Mouse (Mus musculus): Measurements from ENCODE around the gene Ncam1. TPM values are rescaled to one million over a fixed set of nuclear protein-coding genes. Genes with fewer than 3 reads are reported as not detected.

The Ncam1 gene
- total RNA-seq, 2 experiments from 2014 or later = 20.0 to 30.6 TPM

DNA sequence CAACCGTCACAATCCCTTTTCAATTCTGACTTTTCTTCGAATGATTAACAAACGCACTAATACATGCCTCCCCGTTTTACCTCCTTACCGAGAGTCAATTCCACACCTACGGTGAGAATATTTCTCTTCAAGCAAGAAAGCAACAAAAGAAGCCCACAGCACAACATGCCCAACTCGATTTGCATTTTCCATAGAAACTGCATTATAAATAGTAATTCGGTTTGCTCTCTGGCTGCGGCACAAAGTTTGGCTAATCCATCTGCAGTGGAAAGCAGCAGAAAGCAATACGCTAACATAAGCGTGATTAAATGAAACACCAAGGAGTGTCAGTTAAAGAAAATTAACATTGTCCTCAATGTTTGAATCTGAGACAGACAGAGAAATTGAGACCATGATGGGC is 177.0 kb downstream of the Ncam1 start:
- DNase-seq = no peak

- DNase-seq = no peak
Observed at GRCm38 (mm10) chr9:49618699-49619392, 179.9 kb downstream of the Ncam1 start.

GRCm38 (mm10) chr9:49618266-49618665 is 180.5 kb downstream of the Ncam1 start:
- no peak for DNase-seq

GRCm38 (mm10) chr9:49617216-49617615 is 181.5 kb downstream of the Ncam1 start:
- DNase-seq = no peak

- DNase-seq = no peak
Observed at GRCm38 (mm10) chr9:49612387-49612786, 186.3 kb downstream of the Ncam1 start.

DNA sequence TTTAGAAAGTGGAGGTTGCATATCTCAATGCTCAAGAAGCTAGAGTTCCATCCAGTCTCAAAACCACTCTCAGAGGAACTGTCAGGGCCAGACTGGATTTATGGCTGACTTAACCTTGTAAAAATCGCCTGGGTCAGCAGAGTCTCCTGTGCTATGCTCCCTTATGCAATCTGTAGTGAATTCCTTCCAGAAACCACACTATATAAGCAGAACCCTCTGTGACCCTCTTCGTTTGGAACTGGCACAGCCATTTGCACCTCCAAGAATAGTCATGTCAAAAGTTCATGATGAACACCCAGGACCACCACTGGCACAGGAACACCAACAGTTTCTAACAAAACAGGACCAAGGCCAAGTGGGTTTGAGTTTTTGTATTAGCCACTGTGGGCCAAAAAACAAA is 190.5 kb downstream of the Ncam1 start:
- DNase-seq = no peak

DNA sequence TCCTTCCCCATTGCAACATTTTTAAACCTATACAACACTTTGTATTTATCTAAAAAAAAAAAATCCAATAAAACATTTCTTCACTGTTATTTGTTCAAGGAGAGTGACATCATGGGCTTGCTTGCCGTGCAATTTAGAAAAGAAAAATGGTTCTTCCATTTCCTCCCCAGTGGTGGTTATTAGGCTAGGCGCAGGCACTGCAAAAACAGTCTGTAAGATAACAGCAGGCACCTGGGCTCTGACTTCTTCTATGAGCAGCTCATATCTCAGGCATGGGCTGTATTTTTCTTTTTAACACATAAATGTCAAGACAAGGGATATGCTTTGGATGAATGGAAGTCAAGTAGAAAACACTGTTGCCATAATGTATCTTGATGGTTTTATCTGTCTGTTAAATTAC is 192.0 kb downstream of the Ncam1 start:
- DNase-seq = no peak

DNA sequence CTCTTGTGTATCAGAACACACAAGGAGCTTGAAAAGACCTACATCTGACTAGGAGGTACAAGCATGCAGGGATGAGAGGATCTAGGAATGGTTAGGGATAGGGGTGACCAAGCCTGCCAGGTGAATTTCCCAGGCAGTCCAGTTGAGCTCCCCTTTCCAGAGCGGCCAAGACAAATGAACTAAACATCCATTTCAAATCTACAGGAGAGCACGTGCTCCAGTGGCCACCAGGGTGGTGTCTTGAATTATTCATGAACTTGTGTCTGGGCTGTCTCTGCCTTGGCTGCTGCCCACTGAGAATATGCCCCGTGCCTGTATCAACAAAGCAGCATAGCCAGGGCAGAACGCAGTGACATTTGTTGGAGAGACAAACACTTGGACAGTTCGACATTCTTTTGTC is 192.4 kb downstream of the Ncam1 start:
- DNase-seq = no peak

DNA sequence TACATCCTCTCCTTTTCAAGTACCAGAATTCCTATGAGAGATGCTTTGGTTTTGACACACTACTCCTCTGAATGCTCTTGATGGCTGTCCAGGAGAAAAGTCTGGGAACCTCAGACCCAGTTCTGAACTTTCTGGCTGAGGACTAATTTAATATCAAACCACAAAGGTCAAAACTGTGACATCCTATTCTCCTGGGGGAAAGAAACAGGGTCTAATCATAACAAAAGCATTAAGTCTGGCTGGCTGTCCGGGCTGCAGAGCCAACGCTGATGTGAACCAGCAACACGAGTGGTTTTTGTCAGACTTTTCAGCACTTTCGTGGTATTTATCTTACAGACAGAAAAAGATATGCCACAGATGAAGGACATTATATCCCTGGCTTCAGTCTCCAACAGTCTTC is 192.9 kb downstream of the Ncam1 start:
- DNase-seq = peak; percentile 49

- DNase-seq = no peak
Observed at GRCm38 (mm10) chr9:49605351-49605750, 193.4 kb downstream of the Ncam1 start.

- no peak for DNase-seq
Observed at GRCm38 (mm10) chr9:49601215-49601614, 197.5 kb downstream of the Ncam1 start.

DNA sequence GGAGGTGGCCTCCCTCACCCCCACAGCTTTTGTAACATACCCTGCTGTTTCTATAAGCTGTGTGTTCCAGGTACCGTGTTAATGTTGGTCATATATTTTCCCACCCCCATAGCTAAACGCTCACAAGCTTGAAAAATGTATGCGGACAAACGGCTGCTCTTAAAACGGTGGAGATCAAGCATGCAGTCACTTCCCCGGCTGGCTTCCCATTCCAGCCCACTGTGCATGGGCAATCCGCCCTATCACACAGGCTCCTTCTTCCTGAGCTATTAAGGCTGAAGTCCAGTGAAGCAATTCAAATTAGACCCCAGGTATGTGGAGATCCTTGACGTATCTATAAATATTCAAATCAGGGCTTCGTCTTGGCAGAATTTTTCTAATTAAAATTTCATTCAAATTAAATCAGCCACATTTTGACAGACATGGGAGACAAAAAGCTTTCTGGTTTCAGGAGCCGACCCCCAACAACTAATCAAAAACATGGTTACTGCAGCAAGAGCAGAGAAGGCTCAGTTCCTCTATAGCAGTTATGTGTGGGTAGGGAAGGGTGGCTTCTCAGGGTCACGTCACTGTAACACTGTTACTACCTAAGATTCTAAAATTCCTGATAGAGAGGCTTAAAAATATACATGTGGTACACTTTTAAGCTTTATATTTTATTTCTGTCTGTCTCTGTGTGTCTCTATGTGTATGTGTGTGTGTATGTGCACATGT is 202.9 kb downstream of the Ncam1 start:
- DNase-seq = no peak

DNA sequence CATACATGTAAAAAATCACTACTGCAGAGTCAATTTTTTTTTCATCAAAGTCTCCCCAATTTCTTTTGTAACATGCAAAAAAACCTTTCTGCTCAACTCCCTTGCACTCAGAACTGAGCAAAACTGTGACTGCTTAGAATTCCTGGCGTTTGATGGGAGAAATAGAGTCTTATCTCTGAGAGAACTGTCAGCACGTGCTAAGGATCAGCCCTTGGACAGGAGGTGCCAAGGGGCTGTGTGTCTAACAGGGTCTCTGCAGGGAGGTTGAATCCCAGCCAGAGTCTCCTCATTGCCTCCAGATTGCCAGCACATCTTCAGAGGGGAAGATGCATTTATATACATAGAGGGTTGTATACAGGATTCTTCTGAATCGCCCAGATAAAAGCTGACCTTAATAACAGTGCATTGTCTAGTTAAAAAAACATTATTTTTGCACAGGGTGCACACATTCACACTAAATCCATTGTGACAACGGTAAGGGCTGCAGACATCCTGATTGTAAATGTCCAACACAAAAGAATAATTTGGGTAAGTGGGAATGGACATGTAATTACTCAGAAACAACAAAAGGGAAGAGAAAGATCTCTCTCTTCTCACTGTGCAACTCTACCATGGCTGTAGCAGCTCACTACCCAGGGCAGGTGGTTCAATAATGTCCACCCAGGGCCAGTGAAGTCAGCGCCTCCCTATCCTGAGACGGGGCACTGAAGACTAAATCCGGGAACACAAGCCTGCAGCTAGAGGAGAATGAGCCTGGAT is 203.7 kb downstream of the Ncam1 start:
- DNase-seq = no peak

DNA sequence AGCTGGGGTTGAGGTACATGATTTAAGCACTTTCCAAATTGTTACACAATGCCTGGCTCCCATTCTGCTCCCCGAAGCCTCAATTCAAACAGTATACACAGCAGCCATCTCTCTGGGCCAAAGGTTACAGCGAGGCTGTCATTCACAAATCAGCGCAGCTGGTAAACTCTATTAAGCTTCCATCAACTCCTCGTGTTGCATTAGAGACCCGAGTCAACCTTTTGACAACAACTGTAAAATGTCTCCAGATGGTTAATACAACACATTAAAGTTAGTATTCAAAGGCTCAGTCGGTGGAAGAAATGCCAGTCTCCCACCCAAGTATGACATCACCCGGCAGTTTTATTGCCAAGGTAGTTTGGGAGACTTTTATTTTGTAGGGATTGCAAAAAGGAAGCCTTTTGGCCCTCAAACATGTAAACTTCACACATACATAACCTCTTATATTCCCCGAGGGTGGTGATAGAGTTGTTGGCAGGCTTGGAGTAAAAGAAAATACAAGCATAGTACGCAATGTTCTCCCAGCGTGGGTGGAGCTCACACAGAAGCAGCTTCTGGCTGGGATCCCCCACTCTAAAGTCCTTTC is 204.7 kb downstream of the Ncam1 start:
- peak; percentile 20 for DNase-seq

DNA sequence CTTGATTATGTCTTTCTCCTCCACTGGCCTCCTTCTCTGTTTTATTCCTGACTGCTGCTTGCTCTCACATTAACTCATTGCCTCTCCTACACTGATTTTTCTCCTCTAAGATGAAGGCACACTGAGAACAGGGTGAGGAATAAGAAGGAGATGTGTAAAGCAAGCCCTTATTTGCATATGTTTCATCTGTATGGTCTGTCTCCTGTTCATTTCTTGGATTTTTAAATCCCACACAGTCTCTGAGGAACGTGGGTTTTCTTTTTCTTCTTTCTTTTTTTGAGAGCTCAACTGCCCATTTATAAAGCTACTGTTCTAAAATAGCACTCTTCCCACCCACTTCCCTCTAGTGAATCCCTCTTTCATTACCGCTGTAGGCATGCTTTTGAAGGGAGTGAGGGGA is 206.7 kb downstream of the Ncam1 start:
- DNase-seq = no peak

DNA sequence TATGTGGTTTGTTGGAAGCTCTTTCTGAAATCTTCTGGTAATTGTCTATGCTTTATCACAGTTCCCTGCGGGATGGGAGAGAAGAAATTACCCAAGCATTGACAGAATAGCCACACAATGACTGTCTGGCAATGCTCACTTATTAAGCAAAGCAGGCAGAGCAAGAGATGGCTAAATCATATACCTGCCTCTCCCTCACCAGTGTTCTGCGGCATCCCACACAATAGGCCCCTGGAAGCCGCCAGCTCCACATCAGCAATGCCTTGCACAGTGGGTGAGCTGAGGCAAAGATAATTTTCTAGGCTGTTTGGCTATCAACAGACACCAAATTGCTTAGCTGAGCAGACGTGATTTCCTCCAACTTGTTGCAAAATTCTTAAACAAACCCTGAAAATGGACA is 208.5 kb downstream of the Ncam1 start:
- no peak for DNase-seq

- DNase-seq = no peak
Observed at GRCm38 (mm10) chr9:49577136-49577535, 221.6 kb downstream of the Ncam1 start.

- DNase-seq = no peak
Observed at GRCm38 (mm10) chr9:49571695-49572510, 226.8 kb downstream of the Ncam1 start.

DNA sequence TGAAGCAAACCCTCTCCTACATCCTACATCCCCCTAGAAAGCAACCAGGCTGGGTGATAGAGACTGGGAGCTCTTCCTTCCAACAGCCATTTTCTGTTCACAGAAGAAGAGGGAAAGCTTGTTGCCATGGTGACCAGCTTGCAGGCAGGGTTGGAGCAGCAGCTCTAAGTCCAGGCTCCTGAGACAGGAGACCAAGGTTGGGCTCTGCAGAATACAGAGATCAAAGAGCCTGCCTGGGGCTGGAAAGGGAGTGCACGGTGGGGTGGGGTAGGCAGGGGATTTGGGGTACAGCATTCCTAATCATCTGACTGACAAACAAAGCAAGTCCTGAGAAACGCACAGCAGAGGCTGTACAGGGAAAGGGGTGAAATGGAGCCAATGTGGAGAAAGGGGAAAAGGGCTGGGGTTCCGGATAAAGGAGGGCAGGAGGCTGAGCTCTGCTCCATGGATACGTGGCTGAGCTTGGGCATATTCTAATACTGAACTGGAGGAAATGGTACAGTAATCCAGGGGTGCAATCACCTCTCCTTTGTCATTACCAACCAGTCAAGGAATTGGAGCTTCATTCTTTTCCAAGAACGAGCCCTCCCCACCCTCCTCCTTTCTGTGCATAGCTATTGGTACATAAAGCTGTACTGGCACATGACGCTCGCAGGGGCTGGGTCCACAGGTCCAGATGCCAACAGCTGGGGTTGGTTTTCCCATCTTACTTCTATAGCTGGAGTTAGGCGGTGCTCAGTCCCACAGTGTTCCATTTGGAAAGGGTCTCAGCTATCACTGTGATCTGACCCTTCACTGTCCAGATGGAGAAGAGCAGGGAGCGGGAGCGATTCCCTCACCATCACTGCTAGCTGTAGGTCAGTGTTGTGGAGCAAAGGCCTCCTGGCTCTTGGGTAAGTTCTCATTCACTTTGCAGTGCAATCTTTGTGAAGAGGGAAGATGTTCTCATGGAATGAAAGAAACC is 227.7 kb downstream of the Ncam1 start:
- no peak for DNase-seq

DNA sequence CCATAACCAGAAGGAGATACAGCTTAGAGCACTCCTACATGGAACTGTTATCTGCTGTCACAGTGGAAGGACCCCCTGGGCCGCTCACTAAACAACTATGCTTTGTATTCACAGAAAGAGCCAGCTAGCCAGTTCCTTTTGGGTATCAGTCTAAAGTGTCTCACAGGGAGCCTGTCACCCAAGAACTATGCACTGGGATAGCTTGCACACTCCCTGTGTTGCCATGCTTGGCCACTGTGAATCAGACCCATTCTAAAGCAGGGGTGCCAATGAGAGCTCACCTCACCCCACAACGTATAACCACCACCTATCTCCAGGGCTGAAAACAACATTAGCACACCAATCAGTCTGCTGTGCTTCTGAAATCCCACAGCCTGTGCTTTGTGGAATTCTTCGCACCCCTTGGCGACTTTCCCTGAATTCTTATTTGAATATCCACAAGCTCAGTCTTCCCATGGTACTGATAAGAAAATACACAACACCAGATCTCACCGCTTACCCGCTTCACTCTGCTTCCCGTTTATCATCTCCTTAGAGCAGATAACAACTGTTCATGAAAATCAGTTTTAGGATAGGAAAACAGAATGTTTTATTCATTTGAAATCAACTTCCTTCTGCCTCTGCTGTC is 228.6 kb downstream of the Ncam1 start:
- no peak for DNase-seq
